Mouse (Mus musculus): ENCODE data around the gene Shisal1.

DNA sequence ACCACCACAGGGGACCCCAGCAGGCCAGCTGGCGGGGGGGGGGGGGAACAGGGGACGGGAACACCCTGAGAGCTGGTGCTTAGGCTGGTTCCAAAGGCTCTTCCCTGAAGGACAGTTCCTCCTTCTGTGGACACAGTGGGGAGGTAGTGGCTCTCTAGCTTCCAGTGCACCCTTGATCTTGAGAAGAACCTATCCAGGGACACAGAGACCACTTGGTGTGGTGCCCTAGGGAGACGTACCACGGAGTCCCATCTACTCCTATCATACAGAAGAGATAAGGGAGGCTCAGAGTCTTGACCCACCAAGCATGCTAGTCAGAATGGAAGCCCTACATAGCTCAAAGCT is 28.7 kb downstream of the Shisal1 start:
- TF ChIP-seq EP300 (IDR thresholded peaks at IDR 0.05): no peak
- no peak for TF ChIP-seq CTCF (IDR thresholded peaks at IDR 0.05)

All from lung, postnatal 0 days (tissue).